In the genomic region with DNA sequence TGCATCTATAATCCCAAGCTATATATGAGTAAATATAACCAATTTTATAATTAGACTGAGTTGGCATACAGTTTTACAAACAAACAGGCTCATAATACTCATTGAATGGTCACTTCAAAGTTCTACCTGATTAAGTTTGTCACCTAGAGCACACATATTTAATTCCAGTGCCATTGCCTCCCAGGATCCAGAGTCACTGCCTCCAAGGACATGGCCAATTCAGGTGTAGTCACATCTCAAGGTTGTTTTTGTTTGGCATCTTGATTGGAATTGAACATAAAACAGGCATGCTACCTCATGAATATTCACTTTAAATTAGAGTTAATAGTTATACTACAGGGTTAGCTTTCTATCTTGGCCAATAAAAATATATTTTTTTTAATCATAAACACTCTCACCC, we compare ENCODE assay signal across 28 mouse cellular contexts.
"Had no signal": no experiment of that assay in that cellular context is flagged by ENCODE, and none has a peak within 500 bp of the region (broad histone marks: within the 10 kb centered on the region; RNA-seq: fewer than 3 reads in every experiment).

No protein-coding gene starts in this region.

- DNase-seq: cerebellum, adult 18-20 months; cerebellum, adult 2 months; cerebellum, adult 8-10 months; cerebellum, adult 9-10 months; cerebellum, adult 9-11 months; cerebellum, postnatal 10 days; cerebellum, postnatal 14 days; cerebellum, postnatal 25 days; cerebellum, postnatal 36 days; embryo, embryonic 11 days; forebrain, postnatal 0 days; gastrocnemius, adult 2 months; gastrocnemius, postnatal 10 days; gastrocnemius, postnatal 14 days; gastrocnemius, postnatal 25 days; gastrocnemius, postnatal 36 days; heart, adult 11 months had no signal

- H3K36me3 ChIP-seq: embryonic facial prominence, embryonic 10.5 days; embryonic facial prominence, embryonic 12.5 days; embryonic facial prominence, embryonic 13.5 days; embryonic facial prominence, embryonic 15.5 days; forebrain, embryonic 10.5 days; forebrain, embryonic 12.5 days; forebrain, embryonic 15.5 days had no signal

- H3K4me3 ChIP-seq: embryonic facial prominence, embryonic 10.5 days; embryonic facial prominence, embryonic 12.5 days; embryonic facial prominence, embryonic 13.5 days; embryonic facial prominence, embryonic 15.5 days; erythroblast, embryonic 14.5 days; forebrain, embryonic 10.5 days; forebrain, embryonic 12.5 days; forebrain, embryonic 13.5 days; forebrain, embryonic 15.5 days; gastrocnemius, adult 2 months had no signal

- H3K4me1 ChIP-seq: embryonic facial prominence, embryonic 10.5 days; embryonic facial prominence, embryonic 12.5 days; embryonic facial prominence, embryonic 13.5 days; embryonic facial prominence, embryonic 15.5 days; forebrain, embryonic 10.5 days; forebrain, embryonic 12.5 days; forebrain, embryonic 13.5 days; forebrain, embryonic 15.5 days had no signal

- ATAC-seq: forebrain, embryonic 13.5 days; forebrain, embryonic 14.5 days; forebrain, embryonic 15.5 days; forebrain, embryonic 16.5 days; forebrain, postnatal 0 days had no signal

- H3K27ac ChIP-seq: embryonic facial prominence, embryonic 10.5 days; embryonic facial prominence, embryonic 12.5 days; embryonic facial prominence, embryonic 13.5 days; embryonic facial prominence, embryonic 15.5 days; forebrain, embryonic 10.5 days; forebrain, embryonic 12.5 days; forebrain, embryonic 13.5 days; forebrain, embryonic 15.5 days; gastrocnemius, adult 2 months had no signal

- H3K4me2 ChIP-seq: embryonic facial prominence, embryonic 12.5 days; embryonic facial prominence, embryonic 13.5 days; embryonic facial prominence, embryonic 15.5 days; forebrain, embryonic 12.5 days; forebrain, embryonic 13.5 days; forebrain, embryonic 15.5 days had no signal

- H3K9me3 ChIP-seq: embryonic facial prominence, embryonic 10.5 days; embryonic facial prominence, embryonic 12.5 days; embryonic facial prominence, embryonic 13.5 days; embryonic facial prominence, embryonic 15.5 days; forebrain, embryonic 10.5 days; forebrain, embryonic 12.5 days; forebrain, embryonic 13.5 days; forebrain, embryonic 15.5 days had no signal

- H3K9ac ChIP-seq: embryonic facial prominence, embryonic 12.5 days; embryonic facial prominence, embryonic 13.5 days; embryonic facial prominence, embryonic 15.5 days; forebrain, embryonic 12.5 days; forebrain, embryonic 13.5 days; forebrain, embryonic 15.5 days; forebrain, postnatal 0 days had no signal

- H3K27me3 ChIP-seq: embryonic facial prominence, embryonic 12.5 days; embryonic facial prominence, embryonic 13.5 days; embryonic facial prominence, embryonic 15.5 days; forebrain, embryonic 12.5 days; forebrain, embryonic 13.5 days; forebrain, embryonic 15.5 days had no signal
